Mouse (Mus musculus) heart, postnatal 14 days (tissue): Measurements from ENCODE around the gene Vmn1r76. TPM values are rescaled to one million over a fixed set of nuclear protein-coding genes. Genes with fewer than 3 reads are reported as not detected.

Experiments
- DNase-seq, 2 experiments: peaks; one replicate each; pipeline ENCODE4 v3.0.0; 2021 to 2022
- intact Hi-C: fragments of 180-260 bp; cut with DNase I; formaldehyde crosslinking; loops from one replicate; pipeline ENCODE4 v1.15.1; 2025
- long read RNA-seq, 2 experiments: library from polyadenylated mRNA; stranded (forward); transcript quantifications; one replicate each; pipeline ENCODE4 v2.0.0; 2021
- total RNA-seq, 2 experiments: library from RNA; stranded (reverse); gene quantifications; 2 replicates each; pipeline ENCODE4 v1.2.3; 2021

Gene Vmn1r76
- total RNA-seq: not detected
- long read RNA-seq, experiment 1: 0 reads
- long read RNA-seq, experiment 2: 0 reads

GRCm38 (mm10) chr7:11938113-11938512 is at the start of gene Vmn1r76:
Gene Vmn1r76, minus strand, starts transcription at chr7:11938213.
- intact Hi-C loops: no loop called here
- no peak for DNase-seq

- no peak for DNase-seq
- intact Hi-C loops: no loop called here
Measured at GRCm38 (mm10) chr7:11972611-11973010, 34.6 kb upstream of the Vmn1r76 start.

GRCm38 (mm10) chr7:11947991-11948390 is 10.0 kb upstream of the Vmn1r76 start:
- intact Hi-C loops: no loop called here
- no peak for DNase-seq

- DNase-seq: no peak
- intact Hi-C loops: no loop called here
Measured at GRCm38 (mm10) chr7:11874330-11874729, 63.7 kb downstream of the Vmn1r76 start, which contains the start of gene Vmn1r75. Gene Vmn1r75, plus strand, starts transcription at chr7:11874630.

Other genes with a start within 250 kb of the Vmn1r76 start
- not detected for gene Vmn1r73, start 207.9 kb downstream of the Vmn1r76 start, total RNA-seq
- gene Vmn1r74, start 104.2 kb downstream of the Vmn1r76 start, total RNA-seq: not detected
- gene Vmn1r75, start 63.6 kb downstream of the Vmn1r76 start, total RNA-seq: not detected
- not detected for gene Vmn1r77, start 98.5 kb upstream of the Vmn1r76 start, total RNA-seq
- not detected for gene Vmn1r78, start 212.0 kb upstream of the Vmn1r76 start, total RNA-seq
- gene Vmn1r79, start 233.1 kb upstream of the Vmn1r76 start, total RNA-seq: not detected